Mouse (Mus musculus) CD4-positive, CD25-positive, alpha-beta regulatory T cell (primary cell): ENCODE measurements around the gene Slc6a5. TPM values are rescaled to one million over a fixed set of nuclear protein-coding genes. Genes with fewer than 3 reads are reported as not detected.

Experiments used
- polyA plus RNA-seq: library from polyadenylated mRNA; unstranded; fragments of 100-300 nt; shearing (Covaris generic); gene quantifications from one replicate; pipeline ENCODE4 v1.2.1, GENCODE M21; 2017

The Slc6a5 gene
- not detected for polyA plus RNA-seq

DNA sequence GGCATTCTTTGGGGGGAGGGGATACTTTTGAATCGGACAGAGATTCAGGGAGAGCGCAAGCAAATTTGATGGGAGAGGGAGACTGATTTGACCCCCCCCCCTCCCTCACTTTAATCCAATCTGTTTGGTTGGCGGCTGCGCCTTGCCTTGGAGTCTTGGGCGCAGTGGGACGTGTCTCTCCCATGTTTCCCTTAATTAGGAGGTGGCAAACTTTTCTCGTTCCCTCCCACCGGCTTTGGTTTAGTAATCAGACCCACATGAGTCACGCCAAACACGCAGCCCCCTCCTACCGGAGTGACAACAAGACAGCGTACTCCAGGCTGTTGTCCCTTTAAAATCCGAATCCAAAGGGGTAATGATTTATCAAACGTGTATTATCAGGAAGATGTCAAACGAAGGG, at the start of gene Slc6a5:
TSS of gene Slc6a5 (plus strand) at position 297 of the 400 bp plus-strand sequence.

DNA sequence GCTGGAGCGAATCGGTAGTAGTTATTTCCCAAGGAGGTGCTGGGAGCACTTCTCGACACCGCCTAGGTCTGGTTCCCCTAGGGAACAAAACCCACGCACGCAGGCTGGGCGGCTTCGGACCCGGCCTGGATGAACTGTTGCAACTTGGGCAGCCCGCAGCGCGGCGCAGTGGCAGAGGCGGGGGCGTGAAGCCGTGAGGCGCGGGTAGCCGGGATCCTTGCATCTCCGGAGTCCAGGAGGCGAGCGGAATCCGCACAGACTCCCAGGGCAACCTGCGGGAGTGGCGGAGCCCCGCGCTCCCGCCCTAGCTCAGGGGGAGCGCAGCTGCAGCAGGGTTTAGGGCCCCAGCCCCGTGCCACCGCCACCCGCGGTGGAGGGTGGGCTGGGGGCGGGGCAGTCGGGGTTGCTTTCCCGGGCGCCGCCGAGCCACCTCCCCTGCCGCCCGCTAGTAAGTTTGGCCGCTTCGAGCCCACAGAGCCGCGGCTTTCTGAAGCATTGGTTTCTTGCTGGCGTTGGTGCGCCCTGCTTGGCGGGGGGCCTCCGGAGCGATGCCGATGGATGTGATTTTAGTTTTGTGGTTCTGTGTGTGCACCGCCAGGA, 65.0 kb downstream of the Slc6a5 start, which contains the start of gene Nell1:
TSS of gene Nell1 (plus strand) at position 24 of the 600 bp plus-strand sequence.

Other genes starting within 250 kb of the Slc6a5 start
- 47.1 TPM for gene Htatip2, start 151.0 kb upstream of the Slc6a5 start, polyA plus RNA-seq
- gene Prmt3, start 131.8 kb upstream of the Slc6a5 start, polyA plus RNA-seq = 77.4 TPM
- gene Nell1, start 64.7 kb downstream of the Slc6a5 start, polyA plus RNA-seq = not detected